Mouse (Mus musculus): ENCODE measurements around the gene Zdhhc23. TPM values are rescaled to one million over a fixed set of nuclear protein-coding genes. Genes with fewer than 3 reads are reported as not detected.
A peak's percentile ranks its signal among the peaks of the same experiment; 100 is the strongest.

The Zdhhc23 gene
- total and polyA plus RNA-seq, 3 experiments: 3.8 to 53.3 (median 7.8) TPM

DNA sequence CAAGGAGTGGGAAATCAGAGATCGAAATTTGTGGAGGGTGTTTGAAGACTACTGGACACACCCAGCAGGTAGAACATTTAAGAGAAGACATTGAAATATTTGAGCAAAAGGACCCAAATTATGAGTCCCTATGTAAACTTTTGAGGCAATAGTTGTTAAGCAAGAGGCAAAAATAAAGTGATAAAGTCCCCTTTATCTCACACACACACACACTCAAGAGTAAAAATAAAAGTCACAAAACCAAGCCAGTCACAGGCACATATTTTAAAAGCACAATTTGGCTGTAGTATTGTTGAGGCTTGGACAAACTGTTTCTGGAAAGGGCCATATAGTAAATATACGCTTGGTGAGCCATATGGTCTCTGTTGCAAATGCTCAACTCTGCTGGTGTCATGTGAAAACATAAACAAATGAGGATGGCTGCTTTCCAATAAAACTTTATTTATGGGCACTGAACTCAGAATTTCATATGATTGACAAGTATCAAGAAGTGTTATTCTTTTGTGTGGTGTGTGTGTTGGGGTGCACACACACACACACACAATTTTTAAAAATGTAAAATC, 39.5 kb upstream of the Zdhhc23 start:
- Histone ChIP-seq H3K4me3 (ENCODE audit: control insufficient read depth in 1 of 2, insufficient read depth in 1 of 2, low read depth in 2 of 2, low read length in 2 of 2) (peak overlapping the region; percentile 44 to 56), H3K9ac (ENCODE audit: control insufficient read depth, low read depth, low read length, poor library complexity, severe bottlenecking) (peak overlapping the region; percentile 40), H3K79me2 (ENCODE audit: control insufficient read depth, insufficient read depth, low read length, poor library complexity) (peaks cover 3% of the 10 kb centered on the region; the same call in 1 of the 2 replicates), H3K27me3 (ENCODE audit: control insufficient read depth in 1 of 2, insufficient read depth in 2 of 2, low read length in 2 of 2) (no peaks in the 10 kb centered on the region), H3K4me1 (ENCODE audit: control insufficient read depth in 1 of 2, insufficient read depth in 2 of 2, low read length in 2 of 2) (peaks cover 0 to 27% of the 10 kb centered on the region in 2 experiments; a peak in 3 of 4 replicates), H3K27ac (ENCODE audit: control insufficient read depth, low read depth, low read length) (peak overlapping the region; percentile 96), H3K9me3 (replicated peaks; ENCODE audit: insufficient read depth, low read length) (no peaks in the 10 kb centered on the region), H3K36me3 (ENCODE audit: control insufficient read depth in 1 of 2, insufficient read depth in 2 of 2, low read length in 2 of 2) (peaks cover 0 to 31% of the 10 kb centered on the region in 2 experiments; a peak in 2 of 4 replicates)
- DNase-seq (ENCODE audit: low read depth, low spot score): no peak
- TF ChIP-seq USF1 (IDR thresholded peaks at IDR 0.05; ENCODE audit: low read depth, low read length): 0 out of 2 replicates have a peak, but pooled peaks have one; percentile 10
- no peak for TF ChIP-seq JUND (IDR thresholded peaks at IDR 0.05; ENCODE audit: low read depth, low read length)
- no peak for TF ChIP-seq RAD21 (IDR thresholded peaks at IDR 0.05; ENCODE audit: low read depth, low read length)
- no peak for TF ChIP-seq USF2 (IDR thresholded peaks at IDR 0.05; ENCODE audit: borderline replicate concordance in 1 of 2, insufficient read depth in 1 of 2, low read depth in 1 of 2, low read length in 2 of 2)
- TF ChIP-seq HCFC1 (IDR thresholded peaks at IDR 0.05; ENCODE audit: low read depth, low read length): 0 out of 2 replicates have a peak, but pooled peaks have one; percentile 30
- no peak for TF ChIP-seq ZC3H11A (IDR thresholded peaks at IDR 0.05; ENCODE audit: low read depth, low read length)
- peak; percentile 19; the same call in 1 of the 2 replicates for TF ChIP-seq TAL1 (IDR thresholded peaks at IDR 0.05; ENCODE audit: low read length)
- no peak for TF ChIP-seq ZKSCAN1 (IDR thresholded peaks at IDR 0.05; ENCODE audit: low read depth, low read length)
- TF ChIP-seq MAX (IDR thresholded peaks at IDR 0.05; ENCODE audit: low read length): peak; percentile 48; the same call in 1 of the 2 replicates
- no peak for TF ChIP-seq KAT2A (conservative IDR thresholded peaks at IDR 0.05; ENCODE audit: low read depth, low read length)
- peak; percentile 13 to 58; a peak in 3 of 4 replicates for TF ChIP-seq EP300 (IDR thresholded peaks at IDR 0.05; ENCODE audit: low read depth in 1 of 2, low read length in 2 of 2)
- no peak for TF ChIP-seq CTCF (IDR thresholded peaks at IDR 0.05 in 2 of 3, conservative IDR thresholded peaks at IDR 0.05 in 1 of 3; ENCODE audit: control insufficient read depth in 1 of 3, insufficient read depth in 1 of 3, low read depth in 2 of 3, low read length in 3 of 3, poor library complexity in 1 of 3, severe bottlenecking in 1 of 3)
- TF ChIP-seq MYC (IDR thresholded peaks at IDR 0.05; ENCODE audit: low read depth, low read length): peak; percentile 69; the same call in 1 of the 2 replicates
- TF ChIP-seq TCF12 (IDR thresholded peaks at IDR 0.05; ENCODE audit: low read depth, low read length): peak; percentile 56; the same call in 1 of the 2 replicates
- TF ChIP-seq MAZ (IDR thresholded peaks at IDR 0.05; ENCODE audit: low read depth, low read length): no peak
- peak; percentile 40; the same call in 1 of the 2 replicates for TF ChIP-seq MXI1 (IDR thresholded peaks at IDR 0.05; ENCODE audit: low read depth, low read length)
- TF ChIP-seq GATA1 (IDR thresholded peaks at IDR 0.05; ENCODE audit: low read depth, low read length): peak; percentile 75
- 0 out of 2 replicates have a peak, but pooled peaks have one; percentile 5 for TF ChIP-seq BHLHE40 (IDR thresholded peaks at IDR 0.05; ENCODE audit: borderline replicate concordance, low read depth, low read length)
- TF ChIP-seq MEF2A (IDR thresholded peaks at IDR 0.05; ENCODE audit: extremely low read depth, insufficient replicate concordance, low read depth, low read length, poor library complexity, severe bottlenecking): no peak
